Mouse (Mus musculus) midbrain, embryonic 13.5 days (tissue): Measurements from ENCODE around the gene Dab2ip. TPM values are rescaled to one million over a fixed set of nuclear protein-coding genes. Genes with fewer than 3 reads are reported as not detected.

ENCODE experiments used
- ATAC-seq: fragments of 200-750 bp; cut with Nextera tagmentation; 2 replicates; pipeline ENCODE4 v1.8.0; 2017; ENCODE audit warnings: mild to moderate bottlenecking, moderate TSS enrichment, moderate library complexity
- H3K27ac ChIP-seq: fragments of 300-500 bp; sonication (generic); 2 replicates; pipeline ENCODE4 v1.5.1; 2015; ENCODE audit warnings: inconsistent platforms, mild to moderate bottlenecking, moderate library complexity
- H3K27me3 ChIP-seq: fragments of 300-500 bp; sonication (generic); 2 replicates; pipeline ENCODE4 v1.6.1; 2015; ENCODE audit warnings: mild to moderate bottlenecking, inconsistent platforms
- H3K36me3 ChIP-seq: fragments of 300-500 bp; sonication (generic); 2 replicates; pipeline ENCODE4 v1.6.1; 2015; ENCODE audit warnings: mild to moderate bottlenecking, inconsistent platforms
- H3K4me1 ChIP-seq: fragments of 300-500 bp; sonication (generic); replicated peaks from 2 replicates; pipeline ENCODE4 v1.6.1; 2015; ENCODE audit warnings: inconsistent platforms
- H3K4me2 ChIP-seq: fragments of 300-500 bp; sonication (generic); replicated peaks from 2 replicates; pipeline ENCODE4 v1.6.1; 2015; ENCODE audit warnings: moderate library complexity, mild to moderate bottlenecking, inconsistent platforms
- H3K4me3 ChIP-seq: fragments of 300-500 bp; sonication (generic); replicated peaks from 2 replicates; pipeline ENCODE4 v1.5.1; 2015; ENCODE audit warnings: mild to moderate bottlenecking, inconsistent platforms
- H3K9ac ChIP-seq: fragments of 300-500 bp; sonication (generic); replicated peaks from 2 replicates; pipeline ENCODE4 v1.6.1; 2015; ENCODE audit warnings: mild to moderate bottlenecking, inconsistent platforms
- H3K9me3 ChIP-seq: fragments of 300-500 bp; sonication (generic); 2 replicates; pipeline ENCODE4 v1.6.1; 2016; ENCODE audit warnings: mild to moderate bottlenecking, inconsistent platforms
- WGBS: fragments of 180-500 bp; shearing (Covaris S2); methylation state at CpG from one replicate; pipeline ENCODE4 v1.1.7; 2015; 5-methylcytosine and 5-hydroxymethylcytosine counted together
- polyA plus RNA-seq: library from polyadenylated mRNA; unstranded; fragments of >200 nt; fragmentation: Nextera tagmentation; extraction: Ambion mirVana; gene quantifications from 2 replicates; pipeline ENCODE4 v1.2.1, GENCODE M21; 2015

The Dab2ip gene
- polyA plus RNA-seq, 1 experiment from 2014 or later: 36.3 TPM

DNA sequence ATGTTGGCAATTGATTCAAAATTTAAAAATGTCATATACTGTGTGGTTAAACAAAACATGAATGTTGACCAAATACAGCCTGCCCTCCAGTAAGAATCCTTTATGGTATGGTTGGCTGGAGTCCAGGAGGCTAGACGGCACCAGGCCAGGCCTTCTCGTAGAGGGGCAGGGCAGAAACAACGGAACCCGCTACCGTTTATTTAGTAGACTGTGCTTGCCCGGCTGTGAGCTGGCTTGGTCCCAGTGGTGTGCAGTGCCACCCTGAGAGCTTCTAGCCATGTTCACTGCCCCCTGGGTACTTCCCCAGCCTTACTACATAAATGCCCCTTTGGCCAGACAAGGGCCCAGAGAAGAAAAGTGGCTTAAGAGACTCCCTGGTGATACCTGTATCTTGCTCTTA is 122.8 kb downstream of the Dab2ip start:
- Histone ChIP-seq H3K4me3 (no peak overlapping the region), H3K27ac (peak overlapping the region; percentile 46; the same call in 1 of the 2 replicates), H3K36me3 (no peaks in the 10 kb centered on the region), H3K9me3 (no peaks in the 10 kb centered on the region), H3K27me3 (no peaks in the 10 kb centered on the region), H3K4me1 (peaks cover 95% of the 10 kb centered on the region), H3K9ac (no peak overlapping the region), H3K4me2 (no peak overlapping the region)
- 63% methylated on average over 6 of the region's 6 CpGs for WGBS
- ATAC-seq: no peak

GRCm38 (mm10) chr2:35684005-35684404 is 125.9 kb downstream of the Dab2ip start:
- no peak overlapping the region for H3K9ac ChIP-seq
- H3K4me3 ChIP-seq: no peak overlapping the region
- no peaks in the 10 kb centered on the region for H3K9me3 ChIP-seq
- peak overlapping the region; percentile 27; the same call in 1 of the 2 replicates for H3K27ac ChIP-seq
- H3K27me3 ChIP-seq: no peaks in the 10 kb centered on the region
- no peak for ATAC-seq
- no peaks in the 10 kb centered on the region for H3K36me3 ChIP-seq
- no peak overlapping the region for H3K4me2 ChIP-seq
- H3K4me1 ChIP-seq: peaks cover 93% of the 10 kb centered on the region
- WGBS: 24% methylated on average over 3 of the region's 3 CpGs

- ATAC-seq: no peak
- H3K36me3 ChIP-seq: no peaks in the 10 kb centered on the region
- peak overlapping the region; percentile 27 for H3K27ac ChIP-seq
These were observed 126.8 kb downstream of the Dab2ip start for GRCm38 (mm10) chr2:35684735-35685312.

DNA sequence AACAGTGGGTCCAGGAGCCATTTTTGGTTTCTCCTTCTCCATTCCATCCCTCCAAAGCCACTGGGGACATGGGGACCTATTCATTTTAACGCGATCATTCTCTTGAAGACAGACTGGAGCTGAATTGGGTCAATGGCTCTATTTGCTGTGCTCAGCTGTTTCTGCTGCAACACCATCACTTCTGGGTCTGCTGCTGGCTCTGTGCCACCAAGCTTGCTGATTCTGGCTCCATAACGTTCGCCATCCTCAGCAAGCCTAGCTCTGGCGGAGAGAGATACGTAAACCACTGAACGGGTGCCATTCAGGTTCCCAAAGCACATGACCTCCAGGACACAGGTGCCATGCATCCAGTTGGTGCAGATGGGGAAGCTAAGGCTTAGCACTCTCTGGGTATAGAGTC is 128.0 kb downstream of the Dab2ip start:
- Histone ChIP-seq H3K9me3 (no peaks in the 10 kb centered on the region), H3K4me2 (no peak overlapping the region), H3K9ac (no peak overlapping the region), H3K27ac (no peak overlapping the region), H3K27me3 (no peaks in the 10 kb centered on the region), H3K4me1 (peaks cover 93% of the 10 kb centered on the region), H3K36me3 (no peaks in the 10 kb centered on the region), H3K4me3 (no peak overlapping the region)
- 80% methylated on average over 7 of the region's 7 CpGs for WGBS
- ATAC-seq: no peak

More at GRCm38 (mm10) chr2:35684735-35685312, 126.8 kb downstream of the Dab2ip start:
- H3K4me2 ChIP-seq: no peak overlapping the region
- 42% methylated on average over 9 of the region's 9 CpGs for WGBS
- no peak overlapping the region for H3K4me3 ChIP-seq
- peaks cover 93% of the 10 kb centered on the region for H3K4me1 ChIP-seq
- H3K9ac ChIP-seq: no peak overlapping the region
- no peaks in the 10 kb centered on the region for H3K27me3 ChIP-seq
- no peaks in the 10 kb centered on the region for H3K9me3 ChIP-seq

GRCm38 (mm10) chr2:35687557-35688070 is 129.5 kb downstream of the Dab2ip start:
- peaks cover 95% of the 10 kb centered on the region for H3K4me1 ChIP-seq
- no peak overlapping the region for H3K4me2 ChIP-seq
- H3K27ac ChIP-seq: no peak overlapping the region
- H3K9ac ChIP-seq: no peak overlapping the region
- H3K4me3 ChIP-seq: no peak overlapping the region
- H3K9me3 ChIP-seq: no peaks in the 10 kb centered on the region
- no peaks in the 10 kb centered on the region for H3K36me3 ChIP-seq
- H3K27me3 ChIP-seq: no peaks in the 10 kb centered on the region
- 89% methylated on average over 5 of the region's 5 CpGs for WGBS
- ATAC-seq: no peak

DNA sequence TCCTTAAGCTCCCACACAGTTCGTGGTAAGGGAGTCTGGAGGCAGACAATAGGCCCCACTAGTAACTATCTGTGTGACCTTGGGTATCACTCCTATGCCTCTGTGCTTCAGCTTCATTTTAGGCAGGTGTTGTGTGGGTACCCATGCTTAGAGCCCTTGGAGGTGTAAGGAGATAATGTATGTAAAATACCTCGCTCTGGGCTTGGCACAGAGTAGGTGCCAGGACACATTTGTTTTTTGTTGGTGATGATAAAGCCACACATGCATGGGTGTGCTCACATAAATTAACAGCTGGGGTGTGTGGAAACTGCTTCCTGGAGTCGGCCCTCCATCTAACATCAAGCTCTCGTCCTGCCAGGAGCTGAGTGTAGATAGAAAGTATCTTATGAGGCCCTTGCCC is 130.1 kb downstream of the Dab2ip start:
- WGBS: 80% methylated on average over 4 of the region's 4 CpGs
- Histone ChIP-seq H3K27ac (no peak overlapping the region), H3K4me1 (peaks cover 97% of the 10 kb centered on the region), H3K27me3 (no peaks in the 10 kb centered on the region), H3K9me3 (no peaks in the 10 kb centered on the region), H3K9ac (no peak overlapping the region), H3K4me2 (no peak overlapping the region), H3K4me3 (no peak overlapping the region), H3K36me3 (no peaks in the 10 kb centered on the region)
- no peak for ATAC-seq

DNA sequence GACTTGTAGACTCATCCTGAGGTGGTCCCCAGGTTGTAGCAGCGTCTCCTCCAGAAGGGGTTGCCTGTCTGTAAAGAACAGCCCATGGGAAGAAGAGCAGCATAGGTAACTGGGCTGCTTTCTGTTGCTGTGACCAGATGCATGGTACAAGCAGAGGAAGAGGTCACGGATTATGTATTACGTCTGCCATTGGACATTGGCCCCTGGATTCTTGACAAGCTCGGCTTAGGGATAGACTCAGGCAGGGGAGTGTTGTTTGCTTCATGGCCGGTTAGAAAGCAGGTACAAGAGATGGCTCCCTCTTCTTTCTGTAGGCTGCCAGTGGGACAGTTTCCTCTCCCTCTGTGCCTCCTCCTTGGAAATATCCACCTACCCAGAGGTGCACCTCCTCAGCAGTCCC is 130.5 kb downstream of the Dab2ip start:
- H3K27ac ChIP-seq: no peak overlapping the region
- H3K9ac ChIP-seq: no peak overlapping the region
- WGBS: 84% methylated on average over 5 of the region's 5 CpGs
- H3K9me3 ChIP-seq: no peaks in the 10 kb centered on the region
- no peak overlapping the region for H3K4me3 ChIP-seq
- H3K27me3 ChIP-seq: no peaks in the 10 kb centered on the region
- peaks cover 93% of the 10 kb centered on the region for H3K4me1 ChIP-seq
- H3K36me3 ChIP-seq: no peaks in the 10 kb centered on the region
- H3K4me2 ChIP-seq: no peak overlapping the region
- no peak for ATAC-seq

DNA sequence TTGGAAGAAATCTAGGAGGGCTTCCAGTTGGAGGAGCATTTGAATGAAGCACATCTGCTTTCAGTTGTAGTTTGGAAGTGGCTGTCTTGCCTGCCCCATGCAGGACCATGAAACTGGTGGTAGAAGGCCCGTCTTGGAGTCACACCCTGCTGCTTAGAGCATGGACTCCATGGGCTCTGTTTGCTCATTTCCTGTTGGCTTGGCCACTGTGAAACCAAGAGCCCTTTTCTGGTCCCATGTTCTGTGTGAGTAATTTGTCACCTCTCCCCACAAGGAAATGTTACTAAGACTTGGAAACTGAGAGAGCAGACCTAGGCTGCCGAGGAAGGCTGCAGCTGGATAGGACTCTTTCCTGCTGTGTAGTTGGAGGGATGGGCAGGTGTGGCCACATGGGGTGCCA is 131.8 kb downstream of the Dab2ip start:
- Histone ChIP-seq H3K27ac (no peak overlapping the region), H3K9ac (no peak overlapping the region), H3K4me1 (peaks cover 93% of the 10 kb centered on the region), H3K36me3 (no peaks in the 10 kb centered on the region), H3K9me3 (no peaks in the 10 kb centered on the region), H3K27me3 (no peaks in the 10 kb centered on the region), H3K4me3 (no peak overlapping the region), H3K4me2 (no peak overlapping the region)
- ATAC-seq: no peak
- WGBS: 88% methylated on average over 2 of the region's 2 CpGs

DNA sequence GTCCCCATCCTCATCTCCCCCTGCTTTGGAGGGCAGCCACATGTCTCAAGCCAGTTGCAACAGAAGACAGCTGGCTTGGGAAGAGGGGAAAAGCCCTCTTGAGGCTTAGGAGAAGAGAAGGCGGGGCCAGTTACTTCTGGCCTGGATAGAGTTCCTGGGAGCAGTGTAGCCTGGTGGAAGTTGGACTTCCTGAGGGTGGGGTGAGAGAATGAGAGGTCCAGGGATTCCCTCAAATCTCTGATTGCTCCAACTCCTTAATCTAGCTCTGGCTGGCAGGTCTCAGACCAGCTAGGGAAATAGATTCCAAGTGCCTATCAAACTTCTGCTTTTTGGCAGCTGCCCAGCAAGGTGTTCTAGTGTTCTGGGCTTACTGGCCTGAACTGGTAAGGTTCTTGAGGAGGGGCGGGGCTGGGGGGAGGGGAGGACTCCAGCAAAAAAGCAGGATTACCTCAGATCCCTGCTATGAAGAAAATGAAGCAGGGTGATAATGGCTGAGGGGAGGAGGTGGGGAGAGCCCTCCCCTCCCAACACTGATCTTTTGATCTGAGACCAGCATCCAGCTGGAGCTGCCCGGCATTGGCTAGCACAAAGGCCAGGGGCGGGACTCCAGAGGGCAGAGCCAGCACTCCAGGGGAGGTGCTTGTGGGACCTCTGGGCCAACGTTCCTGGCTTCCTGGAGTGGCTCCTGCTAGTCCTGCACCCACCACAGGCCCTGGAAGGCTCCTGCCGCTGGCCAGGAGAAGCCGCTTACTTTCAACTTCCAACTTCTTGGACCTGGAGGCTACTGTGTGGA is 133.4 kb downstream of the Dab2ip start:
- Histone ChIP-seq H3K9me3 (no peaks in the 10 kb centered on the region), H3K4me3 (no peak overlapping the region), H3K4me1 (peaks cover 93% of the 10 kb centered on the region), H3K27me3 (no peaks in the 10 kb centered on the region), H3K9ac (no peak overlapping the region; the same call in 1 of the 2 replicates), H3K36me3 (no peaks in the 10 kb centered on the region), H3K4me2 (no peak overlapping the region), H3K27ac (peak overlapping the region; percentile 64)
- WGBS: 10% methylated on average over 7 of the region's 7 CpGs
- peak; percentile 59 for ATAC-seq

DNA sequence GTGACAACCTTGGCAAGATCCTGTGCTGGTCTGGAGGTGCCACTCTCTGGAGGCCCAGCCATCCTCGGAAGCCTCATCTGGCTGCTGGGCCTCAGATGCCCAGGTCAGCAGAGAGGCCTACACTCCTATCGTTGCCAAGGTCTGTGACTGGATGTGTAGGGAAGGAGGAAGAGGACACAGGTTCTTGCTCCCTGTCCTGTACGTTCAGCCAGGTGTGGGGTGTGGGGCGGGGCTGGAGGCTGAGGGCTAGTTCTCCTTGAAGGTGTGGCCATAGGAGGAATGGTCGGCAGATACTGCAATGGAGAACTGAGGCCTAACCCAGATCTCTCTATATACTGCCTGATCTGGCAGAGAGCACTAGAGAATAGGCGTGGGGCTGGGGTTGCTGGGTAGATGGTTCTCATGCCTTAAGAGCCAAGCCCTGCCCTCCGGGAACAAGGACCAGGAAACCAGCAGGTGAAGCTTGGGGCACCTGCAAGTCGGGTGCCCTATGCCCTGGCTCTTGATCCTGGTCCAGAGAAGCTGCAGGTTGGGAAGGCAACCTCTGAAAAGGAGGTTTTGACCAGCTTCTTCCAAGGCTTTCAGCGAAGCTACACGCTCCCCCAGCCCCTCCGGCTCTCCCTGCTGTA is 134.3 kb downstream of the Dab2ip start:
- Histone ChIP-seq H3K4me1 (peaks cover 95% of the 10 kb centered on the region), H3K9ac (no peak overlapping the region), H3K4me2 (no peak overlapping the region), H3K9me3 (no peaks in the 10 kb centered on the region), H3K27me3 (no peaks in the 10 kb centered on the region), H3K4me3 (no peak overlapping the region), H3K27ac (no peak overlapping the region), H3K36me3 (no peaks in the 10 kb centered on the region)
- no peak for ATAC-seq
- 90% methylated on average over 11 of the region's 11 CpGs for WGBS

DNA sequence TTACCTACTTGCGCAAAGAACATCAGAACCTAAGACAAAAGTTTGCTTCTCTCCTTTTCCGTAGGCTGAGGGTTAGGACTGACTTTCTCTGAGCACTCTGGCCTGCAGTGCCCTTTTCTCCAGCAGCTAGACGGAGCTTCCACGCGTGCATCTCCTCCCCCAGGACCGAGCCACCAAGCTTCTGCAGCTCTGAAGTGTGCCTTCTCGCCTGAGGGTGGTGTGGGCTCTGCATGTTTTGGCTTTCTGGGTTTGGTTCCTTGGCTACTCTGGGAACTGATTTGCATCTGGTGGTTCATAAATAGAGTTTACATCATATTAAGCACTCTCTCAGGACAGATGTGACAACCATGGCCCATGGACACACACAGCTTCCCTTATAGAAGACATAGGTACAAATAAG is 135.0 kb downstream of the Dab2ip start:
- no peaks in the 10 kb centered on the region for H3K27me3 ChIP-seq

GRCm38 (mm10) chr2:35694111-35694510 is 136.0 kb downstream of the Dab2ip start:
- Histone ChIP-seq H3K4me1 (peaks cover 94% of the 10 kb centered on the region), H3K36me3 (no peaks in the 10 kb centered on the region), H3K4me3 (no peak overlapping the region), H3K9ac (no peak overlapping the region), H3K27ac (no peak overlapping the region), H3K27me3 (no peaks in the 10 kb centered on the region), H3K9me3 (no peaks in the 10 kb centered on the region), H3K4me2 (no peak overlapping the region)
- 46% methylated on average over 2 of the region's 2 CpGs for WGBS
- ATAC-seq: no peak

More for the DNA sequence above, 135.0 kb downstream of the Dab2ip start:
- Histone ChIP-seq H3K4me1 (peaks cover 95% of the 10 kb centered on the region), H3K4me3 (no peak overlapping the region), H3K36me3 (no peaks in the 10 kb centered on the region), H3K4me2 (no peak overlapping the region), H3K9ac (no peak overlapping the region), H3K27ac (no peak overlapping the region), H3K9me3 (no peaks in the 10 kb centered on the region)
- no peak for ATAC-seq
- 80% methylated on average over 7 of the region's 7 CpGs for WGBS
